Mouse (Mus musculus) retina, postnatal 1 day (tissue): ENCODE results near the gene Dnlz.

ENCODE experiments used
- DNase-seq: peaks from one replicate; pipeline ENCODE4 v3.0.0-alpha.2; 2012

Gene Dnlz

GRCm38 (mm10) chr2:26356678-26357077, 4.8 kb upstream of the Dnlz start:
- DNase-seq, result no peak

GRCm38 (mm10) chr2:26356231-26356630, 4.3 kb upstream of the Dnlz start:
- no peak for DNase-seq

GRCm38 (mm10) chr2:26354401-26354800, 2.5 kb upstream of the Dnlz start:
- no peak for DNase-seq

- DNase-seq, result no peak
Observed at GRCm38 (mm10) chr2:26353066-26353980, 1.4 kb upstream of the Dnlz start.

- DNase-seq, result no peak
Observed at GRCm38 (mm10) chr2:26352291-26352910, 491 bp upstream of the Dnlz start.

GRCm38 (mm10) chr2:26348241-26348640, 3.7 kb downstream of the Dnlz start:
- DNase-seq, result no peak

GRCm38 (mm10) chr2:26342609-26343490, 9.1 kb downstream of the Dnlz start:
- DNase-seq, result no peak

- no peak for DNase-seq
Observed at GRCm38 (mm10) chr2:26342044-26342443, 9.9 kb downstream of the Dnlz start.

GRCm38 (mm10) chr2:26341510-26341981, 10.4 kb downstream of the Dnlz start:
- no peak for DNase-seq

GRCm38 (mm10) chr2:26339204-26339551, 12.7 kb downstream of the Dnlz start:
- no peak for DNase-seq

GRCm38 (mm10) chr2:26338302-26339203, 13.4 kb downstream of the Dnlz start:
- peak; percentile 30 for DNase-seq

GRCm38 (mm10) chr2:26330702-26331101, 21.2 kb downstream of the Dnlz start:
- no peak for DNase-seq

- DNase-seq, result no peak
Observed at GRCm38 (mm10) chr2:26330056-26330468, 21.8 kb downstream of the Dnlz start.

GRCm38 (mm10) chr2:26329402-26329801, 22.5 kb downstream of the Dnlz start:
- peak; percentile 31 for DNase-seq

GRCm38 (mm10) chr2:26327852-26328251, 24.1 kb downstream of the Dnlz start:
- no peak for DNase-seq

- peak; percentile 85 for DNase-seq
Observed at GRCm38 (mm10) chr2:26325386-26326181, 26.3 kb downstream of the Dnlz start.

- DNase-seq, result peak; percentile 35
Observed at GRCm38 (mm10) chr2:26324917-26325316, 27.0 kb downstream of the Dnlz start.

- DNase-seq, result no peak
Observed at GRCm38 (mm10) chr2:26323589-26324325, 28.2 kb downstream of the Dnlz start.

GRCm38 (mm10) chr2:26320245-26321185, 31.4 kb downstream of the Dnlz start:
- DNase-seq, result no peak
